Mouse (Mus musculus) forebrain, embryonic 13.5 days (tissue): ENCODE results near the gene Rnf43. TPM values are rescaled to one million over a fixed set of nuclear protein-coding genes. Genes with fewer than 3 reads are reported as not detected.

Source experiments
- ATAC-seq: fragments of 200-750 bp; cut with Nextera tagmentation; 2 replicates; pipeline ENCODE4 v1.8.0; 2017
- H3K27ac ChIP-seq: fragments of 300-500 bp; sonication (generic); 2 replicates; pipeline ENCODE4 v1.5.1; 2015; ENCODE audit warnings: inconsistent platforms, mild to moderate bottlenecking, moderate library complexity
- H3K27me3 ChIP-seq: fragments of 300-500 bp; sonication (generic); 2 replicates; pipeline ENCODE4 v1.6.1; 2015; ENCODE audit warnings: mild to moderate bottlenecking, inconsistent platforms
- H3K36me3 ChIP-seq: fragments of 300-500 bp; sonication (generic); 2 replicates; pipeline ENCODE4 v1.6.1; 2015; ENCODE audit warnings: mild to moderate bottlenecking, inconsistent platforms; ENCODE audit not compliant: poor library complexity, severe bottlenecking
- H3K4me1 ChIP-seq: fragments of 300-500 bp; sonication (generic); 2 replicates; pipeline ENCODE4 v1.6.1; 2015; ENCODE audit warnings: inconsistent platforms
- H3K4me2 ChIP-seq: fragments of 300-500 bp; sonication (generic); 2 replicates; pipeline ENCODE4 v1.6.1; 2015; ENCODE audit warnings: inconsistent platforms, mild to moderate bottlenecking, moderate library complexity
- H3K4me3 ChIP-seq: fragments of 300-500 bp; sonication (generic); 2 replicates; pipeline ENCODE4 v1.5.1; 2015; ENCODE audit warnings: mild to moderate bottlenecking, inconsistent platforms
- H3K9ac ChIP-seq: fragments of 300-500 bp; sonication (generic); 2 replicates; pipeline ENCODE4 v1.6.1; 2015; ENCODE audit warnings: mild to moderate bottlenecking, inconsistent platforms
- H3K9me3 ChIP-seq: fragments of 300-500 bp; sonication (generic); replicated peaks from 2 replicates; pipeline ENCODE4 v1.6.1; 2016; ENCODE audit warnings: inconsistent platforms
- WGBS: fragments of 180-500 bp; shearing (Covaris S2); methylation state at CpG from one replicate; pipeline ENCODE4 v1.1.7; 2015; 5-methylcytosine and 5-hydroxymethylcytosine counted together
- polyA plus RNA-seq: library from polyadenylated mRNA; unstranded; fragments of >200 nt; fragmentation: Nextera tagmentation; extraction: Ambion mirVana; gene quantifications from 2 replicates; pipeline ENCODE4 v1.2.1, GENCODE M21; 2015

Gene Rnf43
- polyA plus RNA-seq, 1 experiment from 2014 or later, result 0.70 TPM

DNA sequence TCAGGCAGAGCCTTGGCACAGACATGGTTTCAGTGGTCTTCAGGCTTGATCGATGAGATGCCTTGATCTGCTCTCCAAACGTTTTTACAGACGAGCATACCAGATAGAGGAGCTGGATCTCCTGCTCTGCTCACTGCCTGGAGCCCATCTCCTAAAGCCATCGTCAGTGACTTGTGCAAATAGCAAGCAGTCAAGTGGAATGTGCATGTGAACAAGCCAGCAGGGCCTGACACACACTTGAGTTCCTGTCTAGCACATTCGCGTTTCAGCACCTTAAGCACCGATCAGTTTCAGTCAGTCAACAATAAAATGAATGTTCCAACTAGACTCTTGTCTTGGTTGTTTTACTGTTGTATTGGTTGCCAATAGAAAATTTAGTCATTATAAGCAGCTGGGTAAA, 3.3 kb upstream of the Rnf43 start:
- H3K27ac ChIP-seq, result no peak overlapping the region
- H3K9me3 ChIP-seq, result no peaks in the 10 kb centered on the region
- H3K36me3 ChIP-seq, result no peaks in the 10 kb centered on the region
- H3K9ac ChIP-seq, result no peak overlapping the region
- peaks cover 5% of the 10 kb centered on the region; the same call in 1 of the 2 replicates for H3K4me1 ChIP-seq
- peaks cover 10% of the 10 kb centered on the region for H3K27me3 ChIP-seq
- no peak overlapping the region for H3K4me2 ChIP-seq
- no peak overlapping the region for H3K4me3 ChIP-seq
- no peak for ATAC-seq
- WGBS, result 80% methylated on average over 7 of the region's 7 CpGs

DNA sequence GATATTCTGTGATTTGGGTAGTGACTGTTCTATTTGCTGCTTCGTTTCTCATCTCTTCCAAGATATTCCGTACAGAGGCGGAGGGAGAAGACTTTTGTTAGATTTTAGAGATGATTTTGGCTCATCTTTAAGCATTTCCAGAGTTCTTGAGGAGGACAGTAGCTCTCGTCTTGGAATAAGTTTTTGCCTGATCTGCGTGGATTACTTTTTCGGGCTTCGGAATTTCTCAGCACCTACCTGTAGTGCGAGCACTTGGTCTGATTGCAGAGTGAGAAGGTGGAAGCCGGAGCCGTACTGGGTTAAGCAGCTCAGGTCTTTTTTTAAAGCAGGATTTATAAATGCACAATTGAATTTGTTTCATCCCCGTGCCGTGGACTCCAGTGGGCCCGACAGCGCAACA, 300 bp downstream of the Rnf43 start:
- H3K4me1 ChIP-seq, result peaks cover 5% of the 10 kb centered on the region; the same call in 1 of the 2 replicates
- H3K27me3 ChIP-seq, result peaks cover 15% of the 10 kb centered on the region
- ATAC-seq, result no peak
- 0 out of 2 replicates have a peak overlapping the region, but pooled peaks have one; percentile 28 for H3K9ac ChIP-seq
- peak overlapping the region; percentile 34 for H3K4me3 ChIP-seq
- 7% methylated on average over 14 of the region's 14 CpGs for WGBS
- H3K27ac ChIP-seq, result no peak overlapping the region
- peak overlapping the region; percentile 57 for H3K4me2 ChIP-seq
- H3K9me3 ChIP-seq, result no peaks in the 10 kb centered on the region
- no peaks in the 10 kb centered on the region for H3K36me3 ChIP-seq

GRCm38 (mm10) chr11:87663948-87664347, 1.4 kb downstream of the Rnf43 start:
- 0 out of 2 replicates have a peak overlapping the region, but pooled peaks have one; percentile 0 for H3K4me3 ChIP-seq
- H3K4me2 ChIP-seq, result peak overlapping the region; percentile 19; the same call in 1 of the 2 replicates
- H3K36me3 ChIP-seq, result no peaks in the 10 kb centered on the region
- no peak for ATAC-seq
- peaks cover 5% of the 10 kb centered on the region; the same call in 1 of the 2 replicates for H3K4me1 ChIP-seq
- no peak overlapping the region for H3K9ac ChIP-seq
- no peak overlapping the region for H3K27ac ChIP-seq
- H3K9me3 ChIP-seq, result no peaks in the 10 kb centered on the region
- peaks cover 15% of the 10 kb centered on the region for H3K27me3 ChIP-seq
- 79% methylated on average over 6 of the region's 6 CpGs for WGBS

- no peak overlapping the region; the same call in 1 of the 2 replicates for H3K4me3 ChIP-seq
- ATAC-seq, result no peak
- H3K27ac ChIP-seq, result no peak overlapping the region
- no peaks in the 10 kb centered on the region for H3K36me3 ChIP-seq
- H3K9me3 ChIP-seq, result no peaks in the 10 kb centered on the region
- H3K27me3 ChIP-seq, result peaks cover 15% of the 10 kb centered on the region
- H3K4me1 ChIP-seq, result peaks cover 5% of the 10 kb centered on the region; the same call in 1 of the 2 replicates
- 84% methylated on average over 12 of the region's 12 CpGs for WGBS
- no peak overlapping the region for H3K9ac ChIP-seq
- H3K4me2 ChIP-seq, result peak overlapping the region; percentile 19; the same call in 1 of the 2 replicates
These were observed 2.0 kb downstream of the Rnf43 start for GRCm38 (mm10) chr11:87664521-87664920.

GRCm38 (mm10) chr11:87665224-87665623, 2.7 kb downstream of the Rnf43 start:
- H3K36me3 ChIP-seq, result no peaks in the 10 kb centered on the region
- 61% methylated on average over 6 of the region's 6 CpGs for WGBS
- peaks cover 5% of the 10 kb centered on the region; the same call in 1 of the 2 replicates for H3K4me1 ChIP-seq
- ATAC-seq, result no peak
- peaks cover 15% of the 10 kb centered on the region for H3K27me3 ChIP-seq
- H3K4me2 ChIP-seq, result no peak overlapping the region
- H3K4me3 ChIP-seq, result no peak overlapping the region
- no peak overlapping the region for H3K9ac ChIP-seq
- H3K27ac ChIP-seq, result no peak overlapping the region
- H3K9me3 ChIP-seq, result no peaks in the 10 kb centered on the region

- Histone ChIP-seq H3K9me3 (no peaks in the 10 kb centered on the region), H3K4me3 (no peak overlapping the region), H3K4me1 (peaks cover 5% of the 10 kb centered on the region; the same call in 1 of the 2 replicates), H3K36me3 (no peaks in the 10 kb centered on the region), H3K4me2 (no peak overlapping the region), H3K27me3 (peaks cover 15% of the 10 kb centered on the region), H3K9ac (no peak overlapping the region), H3K27ac (no peak overlapping the region)
- ATAC-seq, result no peak
- WGBS, result 80% methylated on average over 2 of the region's 2 CpGs
These were observed 3.1 kb downstream of the Rnf43 start for GRCm38 (mm10) chr11:87665658-87666057.

- H3K4me1 ChIP-seq, result peaks cover 5% of the 10 kb centered on the region; the same call in 1 of the 2 replicates
- H3K4me2 ChIP-seq, result no peak overlapping the region
- 82% methylated on average over 12 of the region's 12 CpGs for WGBS
- no peak overlapping the region for H3K27ac ChIP-seq
- no peak overlapping the region for H3K4me3 ChIP-seq
- no peaks in the 10 kb centered on the region for H3K9me3 ChIP-seq
- no peaks in the 10 kb centered on the region for H3K36me3 ChIP-seq
- peaks cover 15% of the 10 kb centered on the region for H3K27me3 ChIP-seq
- no peak overlapping the region for H3K9ac ChIP-seq
- no peak for ATAC-seq
These were observed 3.9 kb downstream of the Rnf43 start for GRCm38 (mm10) chr11:87666256-87667035.

DNA sequence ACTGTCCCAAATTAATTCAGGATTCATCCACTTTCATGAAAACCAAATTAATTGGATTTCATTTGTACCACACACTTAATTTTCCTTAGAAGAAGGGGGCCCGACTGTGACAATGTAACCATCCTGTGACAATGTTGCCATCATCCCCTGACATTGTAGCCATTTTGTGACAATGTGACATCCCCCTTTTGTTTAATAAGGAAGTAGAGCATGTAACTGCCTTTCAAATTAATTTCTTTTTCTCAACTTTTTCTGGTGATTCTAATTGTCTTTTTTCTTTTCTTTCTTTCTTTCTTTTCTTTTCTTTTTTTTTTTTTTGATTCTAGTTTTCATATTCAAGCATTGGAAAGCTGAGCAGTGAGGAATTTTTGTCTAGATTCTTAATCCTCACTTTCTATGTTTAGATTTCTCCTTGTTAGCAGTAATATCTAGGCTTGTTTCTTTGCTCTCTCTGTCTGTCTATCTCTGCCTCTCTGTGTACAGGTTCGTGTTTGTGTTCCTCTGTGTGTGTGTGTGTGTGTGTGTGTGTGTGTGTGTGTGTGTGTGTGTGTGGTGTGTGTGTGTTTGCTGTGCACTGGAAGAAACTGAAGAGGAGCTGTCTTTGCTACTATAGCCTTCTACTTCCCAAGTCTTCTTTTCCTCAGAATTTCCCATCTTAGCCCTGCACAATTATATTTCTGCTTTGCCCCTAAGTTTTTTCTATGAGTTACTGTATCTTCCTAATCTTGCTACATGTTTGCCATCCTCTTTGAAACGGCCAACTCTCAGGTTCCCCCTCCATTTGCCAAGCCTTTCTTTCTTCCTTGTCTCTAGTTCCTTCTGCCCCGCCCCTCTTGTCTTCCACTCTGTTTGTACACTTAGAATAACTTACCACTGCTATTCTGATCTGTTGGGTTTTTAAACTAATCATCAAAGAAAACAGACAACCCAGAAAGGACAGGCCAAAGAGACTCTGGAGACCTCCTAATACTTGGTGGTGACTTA, 4.9 kb downstream of the Rnf43 start:
- whole genome bisulfite sequencing, result 66% methylated on average over 4 of the region's 4 CpGs
- no peak for ATAC-seq
- Histone ChIP-seq H3K9me3 (no peaks in the 10 kb centered on the region), H3K4me1 (peaks cover 5% of the 10 kb centered on the region; the same call in 1 of the 2 replicates), H3K4me3 (no peak overlapping the region), H3K9ac (no peak overlapping the region), H3K4me2 (no peak overlapping the region), H3K36me3 (no peaks in the 10 kb centered on the region), H3K27me3 (peaks cover 15% of the 10 kb centered on the region), H3K27ac (no peak overlapping the region)

DNA sequence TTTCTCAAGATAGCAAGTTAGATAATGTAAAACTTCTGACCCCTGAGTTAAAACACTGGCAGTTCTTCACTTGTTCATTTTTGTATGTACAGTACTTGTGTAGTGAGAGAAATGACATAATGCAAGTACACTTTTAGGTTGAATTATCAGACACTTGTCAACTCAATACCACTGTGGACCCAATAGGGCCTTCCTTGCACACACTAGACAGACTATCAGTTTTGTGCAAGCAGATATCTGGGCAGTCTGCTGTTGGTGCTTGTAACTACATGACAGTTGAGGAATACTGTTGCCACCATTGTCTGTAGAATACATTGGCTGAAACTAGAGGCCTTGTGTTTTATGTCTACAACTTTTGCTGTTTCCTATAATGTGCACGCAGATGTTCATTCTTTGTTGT, 10.8 kb downstream of the Rnf43 start:
- Histone ChIP-seq H3K36me3 (no peaks in the 10 kb centered on the region), H3K9me3 (no peaks in the 10 kb centered on the region), H3K27ac (no peak overlapping the region), H3K27me3 (no peaks in the 10 kb centered on the region), H3K4me2 (no peak overlapping the region), H3K9ac (no peak overlapping the region), H3K4me1 (no peaks in the 10 kb centered on the region), H3K4me3 (no peak overlapping the region)
- WGBS, result 95% methylated on average over 1 of the region's 1 CpGs
- ATAC-seq, result no peak

DNA sequence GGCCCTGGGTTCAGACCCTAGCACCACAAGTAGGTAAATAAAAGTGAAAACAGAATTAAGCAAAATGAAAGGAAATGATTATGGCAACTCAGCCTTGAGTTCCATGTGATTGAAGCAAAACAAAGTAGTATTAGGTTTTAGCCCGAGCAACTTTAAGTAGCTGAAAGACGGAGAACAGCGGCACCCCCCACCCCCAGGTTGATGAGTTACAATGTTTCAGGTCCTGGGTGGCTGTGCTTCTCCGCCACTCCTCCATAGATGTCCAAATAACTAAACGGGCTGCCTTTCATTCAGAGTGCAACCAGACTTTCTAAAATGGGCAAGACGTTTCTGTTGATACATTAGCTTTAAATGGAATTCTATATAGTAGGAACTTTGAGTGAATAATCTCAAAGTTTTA, 13.1 kb downstream of the Rnf43 start:
- no peak for ATAC-seq
- Histone ChIP-seq H3K4me3 (no peak overlapping the region), H3K9ac (no peak overlapping the region), H3K4me2 (no peak overlapping the region), H3K4me1 (no peaks in the 10 kb centered on the region), H3K9me3 (no peaks in the 10 kb centered on the region), H3K27me3 (no peaks in the 10 kb centered on the region), H3K27ac (no peak overlapping the region), H3K36me3 (no peaks in the 10 kb centered on the region)
- WGBS, result 85% methylated on average over 6 of the region's 6 CpGs

- 38% methylated on average over 5 of the region's 5 CpGs for WGBS
- H3K36me3 ChIP-seq, result no peaks in the 10 kb centered on the region
- H3K9me3 ChIP-seq, result no peaks in the 10 kb centered on the region
- H3K4me1 ChIP-seq, result no peaks in the 10 kb centered on the region
- H3K27me3 ChIP-seq, result no peaks in the 10 kb centered on the region
- no peak overlapping the region for H3K27ac ChIP-seq
- no peak for ATAC-seq
- H3K9ac ChIP-seq, result no peak overlapping the region
- H3K4me2 ChIP-seq, result no peak overlapping the region
- H3K4me3 ChIP-seq, result no peak overlapping the region
These were observed 15.2 kb downstream of the Rnf43 start for GRCm38 (mm10) chr11:87677756-87678155.

GRCm38 (mm10) chr11:87678545-87678944, 16.0 kb downstream of the Rnf43 start:
- Histone ChIP-seq H3K36me3 (no peaks in the 10 kb centered on the region), H3K27me3 (no peaks in the 10 kb centered on the region), H3K9ac (no peak overlapping the region), H3K27ac (no peak overlapping the region), H3K9me3 (no peaks in the 10 kb centered on the region), H3K4me3 (no peak overlapping the region), H3K4me2 (no peak overlapping the region), H3K4me1 (peaks cover 6% of the 10 kb centered on the region; the same call in 1 of the 2 replicates)
- no peak for ATAC-seq
- 83% methylated on average over 4 of the region's 4 CpGs for WGBS
